Mouse (Mus musculus): ENCODE measurements around the gene Nhlrc4. TPM values are rescaled to one million over a fixed set of nuclear protein-coding genes. Genes with fewer than 3 reads are reported as not detected.
A peak's percentile ranks its signal among the peaks of the same experiment; 100 is the strongest.

Nhlrc4 gene
- total and polyA plus RNA-seq, 3 experiments, result not detected

DNA sequence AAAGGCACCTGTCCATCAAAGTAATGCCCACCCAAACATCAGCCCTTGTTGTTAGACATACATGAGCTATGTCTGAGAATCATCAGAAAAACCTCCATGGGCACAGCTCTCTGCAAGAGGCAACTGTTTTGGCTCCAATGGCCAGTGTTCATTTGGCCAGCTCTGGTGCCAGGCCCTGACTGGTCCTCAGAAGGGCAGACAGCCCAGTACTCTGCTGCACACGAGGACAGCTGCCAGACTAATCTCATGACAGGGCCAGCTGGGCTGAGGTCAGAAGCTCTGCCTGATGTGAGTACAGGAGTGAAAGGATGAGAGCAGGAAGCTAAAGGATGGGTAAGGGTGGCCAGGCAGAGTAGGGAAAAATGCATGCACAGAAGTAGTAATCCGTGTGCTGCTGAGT, 19.4 kb downstream of the Nhlrc4 start:
- DNase-seq, result peak; percentile 66

- no peak for DNase-seq
Observed at GRCm38 (mm10) chr17:25922120-25922519, 22.6 kb downstream of the Nhlrc4 start.

GRCm38 (mm10) chr17:25919786-25920642, 24.7 kb downstream of the Nhlrc4 start:
- peak; percentile 100 for DNase-seq

- DNase-seq, result no peak
Observed at GRCm38 (mm10) chr17:25919144-25919785, 25.5 kb downstream of the Nhlrc4 start, which contains the start of gene Rab40c. Rab40c (minus strand) TSS chr17:25919727.

GRCm38 (mm10) chr17:25918037-25918750, 26.6 kb downstream of the Nhlrc4 start:
- DNase-seq, result no peak

DNA sequence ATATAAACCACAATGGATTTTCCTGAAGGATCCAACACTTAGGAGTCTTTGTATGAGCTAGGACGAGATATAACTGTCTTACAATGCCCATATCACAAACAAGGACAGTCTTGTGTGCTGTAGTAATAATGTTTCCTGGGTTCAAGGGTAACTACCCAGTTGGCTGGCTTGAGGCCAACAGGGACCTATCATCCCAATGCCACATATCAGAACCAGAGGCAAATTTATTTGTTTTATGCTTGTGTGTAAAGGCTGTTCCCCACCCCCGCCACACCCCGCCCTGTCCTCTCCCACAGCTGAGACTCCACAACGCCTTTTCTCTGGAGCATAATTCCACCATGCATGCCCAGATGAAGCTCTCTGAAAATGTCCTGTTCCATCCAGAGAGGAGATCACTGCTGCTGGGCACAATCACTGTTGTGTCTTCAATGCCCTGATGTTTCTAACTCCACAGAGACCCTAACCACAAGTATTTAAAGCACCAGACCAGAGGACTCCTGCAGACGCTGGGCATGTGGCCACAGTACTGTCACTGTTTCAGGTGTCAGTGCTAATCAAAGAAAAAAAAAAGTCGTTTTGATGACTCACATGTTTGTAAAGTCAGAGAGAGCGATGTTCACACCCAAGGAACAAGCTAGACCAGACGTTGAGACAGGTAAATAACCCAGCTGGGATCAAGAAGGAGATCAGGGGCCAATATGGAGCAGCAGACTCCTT, 27.7 kb downstream of the Nhlrc4 start:
- peak; percentile 83 for DNase-seq

GRCm38 (mm10) chr17:25914295-25914694, 30.5 kb downstream of the Nhlrc4 start:
- DNase-seq, result peak; percentile 23

GRCm38 (mm10) chr17:25913877-25914275, 30.9 kb downstream of the Nhlrc4 start:
- DNase-seq, result peak; percentile 37

DNA sequence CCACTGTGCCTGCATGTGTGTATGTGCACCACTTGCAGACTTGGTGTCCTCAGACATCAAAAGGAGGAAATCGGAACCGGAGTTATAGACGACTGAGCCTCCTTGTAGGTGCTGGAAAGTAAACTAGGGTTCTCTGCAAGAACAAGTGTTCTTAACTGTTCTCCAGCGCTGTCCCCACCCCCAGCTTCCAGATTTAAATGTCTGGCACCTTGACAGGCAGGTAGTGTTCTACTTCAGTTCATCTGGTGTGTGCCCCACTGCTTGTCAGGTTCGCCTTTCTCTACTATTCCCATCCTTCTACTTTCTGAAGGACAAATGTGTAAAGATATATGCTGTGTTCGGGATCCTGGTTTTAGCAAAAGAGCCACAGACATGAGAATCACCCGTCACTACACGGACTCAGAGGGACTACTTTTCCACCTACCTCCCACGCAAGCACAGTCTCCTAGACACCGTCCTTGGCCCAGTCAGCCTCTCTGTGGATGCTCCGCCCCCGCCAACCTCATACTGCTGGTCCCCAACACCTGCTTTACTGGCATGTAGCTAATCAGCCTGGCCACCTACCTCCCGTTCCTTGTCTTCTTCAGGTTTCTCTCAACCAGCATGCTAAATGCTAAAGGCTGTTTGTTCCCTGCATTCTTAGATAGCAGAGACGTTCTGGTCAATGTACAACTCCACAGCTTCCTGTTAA, 31.4 kb downstream of the Nhlrc4 start:
- peak; percentile 80 for DNase-seq

GRCm38 (mm10) chr17:25911816-25912215, 32.9 kb downstream of the Nhlrc4 start:
- peak; percentile 87 for DNase-seq

GRCm38 (mm10) chr17:25907640-25908039, 37.1 kb downstream of the Nhlrc4 start:
- no peak for DNase-seq

DNA sequence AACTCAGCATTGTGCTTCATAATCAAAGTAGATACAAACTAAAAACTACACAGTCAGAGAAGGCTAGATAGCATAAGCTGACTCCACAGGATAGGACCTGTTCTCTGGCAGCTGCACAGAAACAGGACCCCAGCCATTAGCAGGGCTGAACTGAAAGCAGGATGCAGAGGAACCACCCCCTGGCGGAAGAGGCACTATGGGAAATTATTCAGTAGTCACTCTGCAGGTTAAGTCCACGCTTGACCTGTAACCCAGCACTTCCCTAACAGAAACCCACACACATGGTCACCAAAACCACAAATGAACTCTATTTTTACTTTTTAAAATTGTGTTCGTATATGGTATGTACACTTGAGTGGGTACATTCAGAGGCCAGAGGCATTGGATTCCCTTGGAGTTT, 41.7 kb downstream of the Nhlrc4 start:
- no peak for DNase-seq

- no peak for DNase-seq
Observed at GRCm38 (mm10) chr17:25900193-25900592, 44.6 kb downstream of the Nhlrc4 start.

DNA sequence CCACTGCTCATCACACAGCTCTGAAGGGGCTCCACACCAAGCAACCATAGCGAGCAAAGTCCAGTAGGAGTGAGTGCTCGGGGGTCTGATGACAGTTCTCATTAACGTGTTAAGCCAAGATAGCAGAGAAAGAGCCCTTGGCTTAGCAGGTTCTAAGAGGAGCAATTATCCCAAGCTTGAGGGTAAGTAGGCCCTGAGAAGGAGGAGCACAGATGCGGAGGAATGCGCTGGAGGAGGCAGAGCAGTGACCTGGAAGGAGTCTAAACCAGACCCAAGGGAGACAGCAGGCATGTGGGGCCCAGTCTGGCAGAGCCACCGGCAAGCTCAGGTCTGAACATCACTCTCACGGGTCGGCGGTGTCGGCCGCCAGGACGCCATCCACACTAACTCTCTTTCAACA, 48.9 kb downstream of the Nhlrc4 start:
- no peak for DNase-seq

DNA sequence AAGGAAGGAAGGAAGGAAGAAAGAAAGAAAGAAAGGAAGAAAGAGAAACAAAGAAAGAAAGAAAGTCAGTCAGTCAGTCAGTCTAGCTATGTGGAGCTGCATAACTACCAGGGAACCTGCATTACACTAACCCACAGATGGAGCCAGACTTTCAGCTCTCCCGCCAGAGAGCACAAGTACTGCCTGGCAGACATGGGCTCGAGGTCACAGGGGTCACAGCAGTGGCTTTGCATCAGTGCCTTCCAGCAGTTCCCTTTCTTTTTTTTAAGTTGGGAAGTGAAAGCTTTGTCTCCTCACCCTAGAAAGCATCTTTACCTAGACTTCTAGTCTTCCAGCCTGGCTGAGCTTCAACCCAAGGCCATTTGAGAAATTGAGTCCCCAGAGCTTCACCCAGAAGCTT, 49.3 kb downstream of the Nhlrc4 start:
- no peak for DNase-seq

- DNase-seq, result peak; percentile 82
Observed at GRCm38 (mm10) chr17:25893975-25894617, 50.7 kb downstream of the Nhlrc4 start.

All from adrenal gland, adult 2 months (tissue).